Mouse (Mus musculus) heart, embryonic 11.5 days (tissue): ENCODE data around the gene Igf1r. TPM values are rescaled to one million over a fixed set of nuclear protein-coding genes. Genes with fewer than 3 reads are reported as not detected.
"Not testable (repeated sequence)": the region's sequence is repeated elsewhere in the genome, so short reads cannot be mapped to it uniquely, and the experiment has no call there.

Experiments
- ATAC-seq: fragments of 200-750 bp; cut with Nextera tagmentation; replicated peaks from 2 replicates; pipeline ENCODE4 v1.8.0; 2017; ENCODE audit warnings: moderate library complexity; ENCODE audit not compliant: insufficient number of reproducible peaks, low FRiP score, low TSS enrichment
- H3K27ac ChIP-seq: fragments of 300-500 bp; sonication (generic); 2 replicates; pipeline ENCODE4 v1.5.1; 2014; ENCODE audit warnings: mild to moderate bottlenecking, low read depth, low read length
- H3K27me3 ChIP-seq: fragments of 300-500 bp; sonication (generic); 2 replicates; pipeline ENCODE4 v1.6.1; 2014; ENCODE audit warnings: mild to moderate bottlenecking, low read length, mixed read lengths; ENCODE audit not compliant: control insufficient read depth, insufficient read depth
- H3K36me3 ChIP-seq: fragments of 300-500 bp; sonication (generic); 2 replicates; pipeline ENCODE4 v1.6.1; 2014; ENCODE audit warnings: mild to moderate bottlenecking, low read length, moderate library complexity, mixed read lengths; ENCODE audit not compliant: control insufficient read depth, insufficient read depth
- H3K4me1 ChIP-seq: fragments of 300-500 bp; sonication (generic); 2 replicates; pipeline ENCODE4 v1.6.1; 2014; ENCODE audit warnings: low read length; ENCODE audit not compliant: control insufficient read depth, insufficient read depth
- H3K4me2 ChIP-seq: fragments of 300-500 bp; sonication (generic); 2 replicates; pipeline ENCODE4 v1.6.1; 2014; ENCODE audit warnings: mild to moderate bottlenecking, moderate library complexity
- H3K4me3 ChIP-seq: fragments of 300-500 bp; sonication (generic); 2 replicates; pipeline ENCODE4 v1.5.1; 2014; ENCODE audit warnings: low read depth, low read length
- H3K9ac ChIP-seq: fragments of 300-500 bp; sonication (generic); 2 replicates; pipeline ENCODE4 v1.6.1; 2014; ENCODE audit warnings: mild to moderate bottlenecking, low read depth, low read length, moderate library complexity
- H3K9me3 ChIP-seq: fragments of 300-500 bp; sonication (generic); replicated peaks from 2 replicates; pipeline ENCODE4 v1.6.1; 2016; ENCODE audit warnings: low read length; ENCODE audit not compliant: control insufficient read depth
- WGBS: fragments of 180-500 bp; shearing (Covaris S2); extraction: QIAGEN DNeasy Blood & Tissue Kit; methylation state at CpG from one replicate; pipeline ENCODE4 v1.1.7; 2014; ENCODE audit not compliant: insufficient replicate concordance; 5-methylcytosine and 5-hydroxymethylcytosine counted together
- polyA plus RNA-seq: library from polyadenylated mRNA; unstranded; fragments of >200 nt; fragmentation: Nextera tagmentation; extraction: Ambion mirVana; gene quantifications from 2 replicates; pipeline ENCODE4 v1.2.1, GENCODE M21; 2014

Igf1r gene
- polyA plus RNA-seq, 1 experiment from 2014 or later, result 19.3 TPM

DNA sequence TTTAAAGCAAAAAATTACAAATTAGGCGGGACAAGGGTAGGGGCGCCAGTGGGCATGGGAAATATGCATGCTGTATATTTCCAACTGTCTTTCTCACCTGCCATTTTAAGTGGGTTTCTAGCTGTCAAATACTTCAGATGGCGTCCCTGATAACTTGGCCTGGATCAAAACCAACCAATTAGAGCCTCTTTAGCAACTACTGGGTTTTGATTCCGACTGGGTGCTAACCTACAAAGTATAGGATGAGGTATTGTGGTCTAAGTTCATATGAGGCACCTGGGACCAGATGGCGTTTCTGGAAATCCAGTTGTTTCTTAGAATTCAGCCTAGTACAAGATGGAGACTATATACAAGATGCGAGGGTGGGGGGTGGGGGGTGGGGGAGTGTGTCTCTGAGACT is 319.2 kb downstream of the Igf1r start:
- Histone ChIP-seq H3K27ac (no peak overlapping the region), H3K27me3 (peaks cover 7% of the 10 kb centered on the region; the same call in 1 of the 2 replicates), H3K9ac (no peak overlapping the region), H3K4me1 (peaks cover 3% of the 10 kb centered on the region; the same call in 1 of the 2 replicates), H3K36me3 (no peaks in the 10 kb centered on the region), H3K4me3 (no peak overlapping the region), H3K4me2 (no peak overlapping the region), H3K9me3 (no peaks in the 10 kb centered on the region)
- ATAC-seq, result no peak
- 84% methylated on average over 6 of the region's 6 CpGs for WGBS

DNA sequence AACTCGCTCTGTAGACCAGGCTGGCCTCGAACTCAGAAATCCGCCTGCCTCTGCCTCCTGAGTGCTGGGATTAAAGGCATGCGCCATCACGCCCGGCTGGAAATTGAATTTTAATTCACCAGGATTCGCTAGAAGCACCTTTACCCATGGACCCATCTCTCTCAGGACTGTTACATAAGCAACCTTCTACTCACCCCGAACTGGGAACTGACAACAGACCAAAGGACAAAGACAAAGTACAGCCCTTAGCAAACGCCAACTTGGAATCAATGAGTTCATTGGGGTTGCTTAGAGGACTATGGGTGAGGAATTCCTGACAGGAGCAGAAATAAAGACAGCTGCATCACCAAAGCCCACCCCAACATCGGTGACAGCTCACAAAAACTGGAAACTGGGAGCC is 320.0 kb downstream of the Igf1r start:
- Histone ChIP-seq H3K9me3 (no peaks in the 10 kb centered on the region), H3K36me3 (no peaks in the 10 kb centered on the region), H3K27ac (no peak overlapping the region), H3K4me2 (no peak overlapping the region), H3K4me1 (peaks cover 3% of the 10 kb centered on the region; the same call in 1 of the 2 replicates), H3K4me3 (no peak overlapping the region), H3K9ac (no peak overlapping the region), H3K27me3 (peaks cover 7% of the 10 kb centered on the region; the same call in 1 of the 2 replicates)
- WGBS, result 84% methylated on average over 10 of the region's 10 CpGs
- no peak for ATAC-seq

DNA sequence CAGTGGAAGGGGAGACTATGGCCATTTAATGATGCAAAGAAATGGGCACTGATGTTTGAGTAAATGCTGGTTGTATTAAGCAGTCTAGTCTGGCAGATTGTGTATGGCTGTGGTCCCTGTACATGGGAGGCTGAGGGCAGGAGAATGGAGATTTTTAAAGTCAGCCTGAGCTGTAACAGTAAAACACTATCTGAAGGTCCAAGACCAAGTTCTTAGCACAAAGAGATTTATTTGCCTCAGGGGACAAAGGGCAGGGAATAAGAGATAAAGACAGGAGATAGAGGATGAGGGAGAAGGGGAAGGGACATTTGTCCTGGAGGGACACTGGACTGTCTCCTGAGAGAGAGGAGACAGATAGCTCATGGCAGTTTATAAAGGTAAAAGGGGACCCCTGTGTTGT is 320.9 kb downstream of the Igf1r start, which contains the start of gene Fam169b:
Fam169b (plus strand) TSS at position 325 of the 400 bp plus-strand sequence.
- Histone ChIP-seq H3K27ac (no peak within 1 kb of the TSS), H3K4me3 (no peak within 1 kb of the TSS), H3K4me1 (peaks cover 3% of the 10 kb centered on the region; the same call in 1 of the 2 replicates), H3K36me3 (no peaks in the 10 kb centered on the region), H3K4me2 (no peak within 1 kb of the TSS), H3K27me3 (peaks cover 10% of the 10 kb centered on the region; the same call in 1 of the 2 replicates), H3K9me3 (no peaks in the 10 kb centered on the region), H3K9ac (no peak within 1 kb of the TSS)
- ATAC-seq, result no peak

DNA sequence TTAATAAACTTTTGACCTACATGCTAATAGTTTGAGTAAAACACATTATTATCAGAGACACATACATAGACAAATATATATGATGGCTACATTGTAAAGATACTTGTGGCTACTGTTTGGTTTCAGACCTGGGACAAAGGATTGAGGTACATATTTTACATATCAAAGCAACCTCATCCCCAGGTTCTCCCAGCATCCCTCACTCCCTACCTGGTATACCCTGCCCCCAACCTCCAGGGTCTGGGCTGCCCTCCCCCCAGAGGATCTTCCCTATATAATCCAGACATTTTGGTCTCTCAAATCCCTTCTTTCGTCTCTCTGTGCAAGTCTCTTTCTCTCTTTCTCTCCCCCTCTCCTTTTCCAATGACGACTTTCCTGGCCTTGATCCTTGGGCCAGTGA is 321.6 kb downstream of the Igf1r start:
- no peak for ATAC-seq
- 63% methylated on average over 2 of the region's 2 CpGs for WGBS
- peaks cover 10% of the 10 kb centered on the region; the same call in 1 of the 2 replicates for H3K27me3 ChIP-seq

DNA sequence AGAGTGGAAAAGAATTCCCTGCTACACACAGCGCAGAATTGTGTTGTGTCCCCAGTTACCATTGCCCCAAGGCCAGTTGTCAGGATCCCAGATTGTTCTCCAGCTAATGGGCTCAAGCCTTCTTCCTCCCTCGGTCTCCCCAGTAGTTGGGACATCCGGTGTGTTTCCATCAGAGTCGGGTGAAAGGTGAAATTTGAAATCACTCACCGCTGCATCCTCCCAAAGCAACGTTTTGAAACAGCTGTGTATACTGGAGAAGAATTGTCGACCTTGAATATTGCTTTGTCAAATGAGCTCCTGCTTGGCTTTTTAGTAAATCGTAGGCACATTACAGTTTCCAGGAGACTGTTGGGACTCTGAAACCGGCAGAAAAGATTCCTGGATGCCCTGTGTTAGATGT is 322.3 kb downstream of the Igf1r start:
- Histone ChIP-seq H3K27ac (no peak overlapping the region), H3K4me2 (no peak overlapping the region), H3K9me3 (no peaks in the 10 kb centered on the region), H3K9ac (no peak overlapping the region), H3K4me3 (no peak overlapping the region), H3K4me1 (peaks cover 3% of the 10 kb centered on the region; the same call in 1 of the 2 replicates), H3K36me3 (no peaks in the 10 kb centered on the region), H3K27me3 (peaks cover 10% of the 10 kb centered on the region; the same call in 1 of the 2 replicates)
- WGBS, result 60% methylated on average over 9 of the region's 9 CpGs
- ATAC-seq, result no peak

More for the DNA sequence above, 321.6 kb downstream of the Igf1r start:
- H3K36me3 ChIP-seq, result no peaks in the 10 kb centered on the region
- H3K4me3 ChIP-seq, result no peak overlapping the region
- no peaks in the 10 kb centered on the region for H3K9me3 ChIP-seq
- H3K4me2 ChIP-seq, result no peak overlapping the region
- H3K27ac ChIP-seq, result no peak overlapping the region
- H3K9ac ChIP-seq, result no peak overlapping the region
- H3K4me1 ChIP-seq, result peaks cover 3% of the 10 kb centered on the region; the same call in 1 of the 2 replicates

DNA sequence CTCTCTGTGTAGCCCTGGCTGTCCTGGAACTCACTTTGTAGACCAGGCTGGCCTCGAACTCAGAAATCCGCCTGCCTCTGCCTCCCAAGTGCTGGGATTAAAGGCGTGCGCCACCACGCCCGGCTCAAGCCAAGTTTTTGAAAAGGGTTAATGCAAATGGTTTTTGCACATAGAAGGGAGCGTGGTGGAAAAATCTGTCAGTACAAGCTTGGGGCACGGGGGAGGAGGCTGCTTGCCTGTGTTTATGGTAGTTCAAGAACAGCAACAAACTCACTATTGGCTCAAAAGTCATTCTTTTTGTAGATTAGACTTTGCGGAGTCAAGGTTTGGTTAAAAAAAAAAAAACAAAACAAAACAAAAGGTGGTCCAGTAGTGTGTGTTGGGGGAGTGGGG is 322.8 kb downstream of the Igf1r start:
- ATAC-seq, H3K27ac ChIP-seq: not testable (repeated sequence)
- 38% methylated on average over 9 of the region's 9 CpGs for WGBS

DNA sequence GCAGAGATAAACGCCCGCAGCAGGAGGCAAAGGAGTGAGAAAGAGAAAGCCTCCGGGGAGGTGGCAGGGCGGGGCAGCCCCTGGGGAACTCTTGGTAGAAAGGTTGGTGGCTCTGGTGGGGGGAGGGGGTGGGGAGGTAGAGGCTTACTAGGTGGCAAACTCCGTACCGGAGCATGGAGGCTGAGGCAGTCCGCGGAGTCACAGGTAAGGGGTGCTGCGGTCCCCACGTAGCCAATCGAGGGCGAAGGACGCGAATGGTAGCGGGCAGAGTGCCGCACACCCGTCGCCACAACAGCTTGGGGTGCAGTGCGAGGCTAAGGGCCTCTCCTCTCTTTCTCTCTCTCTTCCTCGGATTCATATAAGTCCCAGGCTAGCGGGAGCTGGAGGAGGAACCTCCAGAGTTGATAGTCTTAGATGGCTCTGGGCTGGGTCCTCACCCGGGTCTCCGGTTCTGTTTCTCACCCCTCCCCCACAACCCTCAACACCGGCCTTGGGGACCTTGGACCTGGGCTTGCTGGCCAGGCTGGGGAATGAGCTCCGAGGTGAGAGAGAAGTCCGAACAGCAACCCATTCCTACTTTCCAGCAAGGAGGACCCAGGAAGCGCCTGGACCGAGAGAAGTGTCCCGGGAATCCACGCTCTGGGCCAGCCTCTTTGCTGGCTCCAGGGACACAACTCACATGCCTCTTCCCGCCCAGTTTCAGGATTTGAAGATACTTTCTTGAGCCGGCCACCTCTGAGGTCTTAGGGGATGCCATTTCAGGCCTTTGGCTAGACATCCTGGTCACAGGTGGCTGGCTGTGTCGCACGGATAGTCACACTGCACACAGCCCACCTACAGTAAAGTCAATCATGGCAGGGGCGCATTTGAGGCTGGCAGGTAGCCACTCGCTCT is 323.5 kb downstream of the Igf1r start:
- H3K4me1 ChIP-seq, result peaks cover 3% of the 10 kb centered on the region; the same call in 1 of the 2 replicates
- 3% methylated on average over 36 of the region's 36 CpGs for WGBS
- H3K36me3 ChIP-seq, result no peaks in the 10 kb centered on the region
- H3K27ac ChIP-seq, result no peak overlapping the region
- ATAC-seq, result no peak
- H3K4me2 ChIP-seq, result peak overlapping the region; percentile 93
- peaks cover 10% of the 10 kb centered on the region; the same call in 1 of the 2 replicates for H3K27me3 ChIP-seq
- peak overlapping the region; percentile 46 for H3K4me3 ChIP-seq
- H3K9me3 ChIP-seq, result no peaks in the 10 kb centered on the region
- H3K9ac ChIP-seq, result peak overlapping the region; percentile 58; the same call in 1 of the 2 replicates

More for the DNA sequence above, 322.8 kb downstream of the Igf1r start:
- H3K9me3 ChIP-seq, H3K9ac ChIP-seq, H3K4me1 ChIP-seq, H3K36me3 ChIP-seq: not testable (repeated sequence)
- peak overlapping the region; percentile 93 for H3K4me2 ChIP-seq
- peaks cover 10% of the 10 kb centered on the region; the same call in 1 of the 2 replicates for H3K27me3 ChIP-seq
- peak overlapping the region; percentile 46 for H3K4me3 ChIP-seq

DNA sequence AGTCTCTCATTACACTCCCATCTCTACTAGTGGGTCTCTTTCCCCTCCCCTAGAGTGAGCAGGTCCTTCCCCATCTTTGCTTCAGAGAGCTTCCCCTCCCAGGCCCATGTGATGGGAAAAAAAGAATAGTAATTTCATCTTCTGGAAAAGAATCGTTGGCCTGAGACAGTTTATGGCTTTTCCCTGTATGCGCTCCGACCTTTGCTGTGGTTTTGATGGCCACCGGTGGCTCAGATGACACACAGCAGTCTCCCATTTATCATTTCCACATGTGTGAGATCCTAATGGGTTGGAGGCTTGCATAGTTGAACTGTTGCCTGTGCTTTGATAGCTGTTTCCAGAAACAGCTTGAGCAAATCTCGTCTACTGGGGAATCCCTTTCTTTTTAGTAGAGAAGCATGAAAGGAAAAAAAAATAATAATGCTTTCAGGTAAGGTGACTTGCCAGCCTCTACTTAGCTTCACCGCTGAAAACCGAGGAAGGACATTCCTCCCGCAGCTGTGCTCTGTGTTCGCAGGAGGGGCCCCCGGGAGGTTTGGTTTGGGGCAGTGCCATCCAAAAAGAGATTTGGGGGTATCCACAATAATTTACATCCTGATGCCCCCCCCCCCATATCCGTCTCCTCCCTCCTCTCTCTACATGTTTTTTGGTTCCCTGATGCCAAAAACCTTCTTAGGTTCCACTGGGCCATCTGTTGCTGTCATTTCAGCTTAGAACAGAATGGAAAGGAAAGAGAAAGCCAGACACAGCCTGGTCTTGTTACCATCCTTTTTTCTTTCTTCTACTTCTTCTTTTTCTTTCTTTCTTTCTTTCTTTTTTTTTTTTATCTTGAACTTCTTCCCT is 324.6 kb downstream of the Igf1r start:
- Histone ChIP-seq H3K27me3 (peaks cover 10% of the 10 kb centered on the region; the same call in 1 of the 2 replicates), H3K9me3 (no peaks in the 10 kb centered on the region), H3K36me3 (no peaks in the 10 kb centered on the region), H3K4me2 (no peak overlapping the region), H3K9ac (no peak overlapping the region), H3K4me1 (peaks cover 3% of the 10 kb centered on the region; the same call in 1 of the 2 replicates), H3K27ac (no peak overlapping the region), H3K4me3 (no peak overlapping the region)
- ATAC-seq, result no peak
- 34% methylated on average over 11 of the region's 11 CpGs for WGBS
